Mouse (Mus musculus) liver, embryonic 14.5 days (tissue): ENCODE results near the gene Try4.

ENCODE experiments used
- CTCF ChIP-seq: IDR thresholded peaks from 2 replicates; pipeline ENCODE4 v1.5.1; 2016; ENCODE audit warnings: antibody characterized with exemption, low read depth, control low read depth
- EP300 ChIP-seq: IDR thresholded peaks from 2 replicates; pipeline ENCODE4 v1.6.1; 2016; ENCODE audit warnings: antibody characterized with exemption, low read depth

DNA sequence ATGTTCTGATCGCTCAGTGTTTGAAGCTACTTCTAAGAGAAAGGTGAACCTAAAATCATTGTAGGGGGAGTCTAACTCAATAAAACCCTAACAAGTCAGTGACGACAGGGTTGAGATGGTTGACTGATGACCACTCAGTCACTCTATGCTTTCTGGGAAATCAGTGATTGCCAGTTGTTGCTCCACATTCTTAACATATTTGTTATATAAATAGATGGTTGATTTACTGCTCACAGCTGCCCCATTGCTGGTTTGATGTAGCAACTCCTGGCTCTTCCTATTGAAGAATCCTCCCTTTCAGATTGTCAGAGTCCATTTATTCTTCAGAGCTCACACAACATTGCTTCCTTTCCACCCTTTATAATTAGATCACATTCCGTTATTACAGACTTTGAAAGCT lies 44.6 kb upstream of the Try4 start:
- TF ChIP-seq CTCF = no peak
- no peak for TF ChIP-seq EP300
